Mouse (Mus musculus) midbrain, embryonic 16.5 days (tissue): ENCODE data around the gene Acsbg1. TPM values are rescaled to one million over a fixed set of nuclear protein-coding genes. Genes with fewer than 3 reads are reported as not detected.
A peak's percentile ranks its signal among the peaks of the same experiment; 100 is the strongest.

Experiments used
- ATAC-seq: fragments of 200-750 bp; cut with Nextera tagmentation; 2 replicates; pipeline ENCODE4 v1.8.0; 2017; ENCODE audit warnings: moderate TSS enrichment
- H3K27ac ChIP-seq: fragments of 300-500 bp; sonication (generic); 2 replicates; pipeline ENCODE4 v1.5.1; 2014; ENCODE audit warnings: mild to moderate bottlenecking, low read length, mixed read lengths
- H3K27me3 ChIP-seq: fragments of 300-500 bp; sonication (generic); 2 replicates; pipeline ENCODE4 v1.6.1; 2014; ENCODE audit warnings: low read depth, low read length, mixed read lengths; ENCODE audit not compliant: control insufficient read depth, insufficient read depth
- H3K36me3 ChIP-seq: fragments of 300-500 bp; sonication (generic); 2 replicates; pipeline ENCODE4 v1.6.1; 2014; ENCODE audit warnings: mild to moderate bottlenecking, low read length, moderate library complexity, mixed read lengths; ENCODE audit not compliant: control insufficient read depth, insufficient read depth
- H3K4me1 ChIP-seq: fragments of 300-500 bp; sonication (generic); 2 replicates; pipeline ENCODE4 v1.6.1; 2014; ENCODE audit warnings: mild to moderate bottlenecking, low read length, mixed read lengths; ENCODE audit not compliant: control insufficient read depth, insufficient read depth
- H3K4me2 ChIP-seq: fragments of 300-500 bp; sonication (generic); 2 replicates; pipeline ENCODE4 v1.6.1; 2014; ENCODE audit warnings: mild to moderate bottlenecking, low read length, mixed read lengths
- H3K4me3 ChIP-seq: fragments of 300-500 bp; sonication (generic); 2 replicates; pipeline ENCODE4 v1.5.1; 2014; ENCODE audit warnings: low read depth, mild to moderate bottlenecking, low read length, moderate library complexity, mixed read lengths
- H3K9ac ChIP-seq: fragments of 300-500 bp; sonication (generic); 2 replicates; pipeline ENCODE4 v1.6.1; 2014; ENCODE audit warnings: low read depth, low read length, mixed read lengths
- H3K9me3 ChIP-seq: fragments of 300-500 bp; sonication (generic); replicated peaks from 2 replicates; pipeline ENCODE4 v1.6.1; 2014; ENCODE audit warnings: mild to moderate bottlenecking, low read length, mixed read lengths; ENCODE audit not compliant: control insufficient read depth, poor library complexity, severe bottlenecking
- WGBS: fragments of 180-500 bp; shearing (Covaris S2); extraction: QIAGEN DNeasy Blood & Tissue Kit; methylation state at CpG from one replicate; pipeline ENCODE4 v1.1.7; 2014; 5-methylcytosine and 5-hydroxymethylcytosine counted together
- polyA plus RNA-seq: library from polyadenylated mRNA; unstranded; fragments of >200 nt; fragmentation: Nextera tagmentation; extraction: Ambion mirVana; gene quantifications from 2 replicates; pipeline ENCODE4 v1.2.1, GENCODE M21; 2015

The Acsbg1 gene
- polyA plus RNA-seq, 1 experiment from 2014 or later: 33.4 TPM

DNA sequence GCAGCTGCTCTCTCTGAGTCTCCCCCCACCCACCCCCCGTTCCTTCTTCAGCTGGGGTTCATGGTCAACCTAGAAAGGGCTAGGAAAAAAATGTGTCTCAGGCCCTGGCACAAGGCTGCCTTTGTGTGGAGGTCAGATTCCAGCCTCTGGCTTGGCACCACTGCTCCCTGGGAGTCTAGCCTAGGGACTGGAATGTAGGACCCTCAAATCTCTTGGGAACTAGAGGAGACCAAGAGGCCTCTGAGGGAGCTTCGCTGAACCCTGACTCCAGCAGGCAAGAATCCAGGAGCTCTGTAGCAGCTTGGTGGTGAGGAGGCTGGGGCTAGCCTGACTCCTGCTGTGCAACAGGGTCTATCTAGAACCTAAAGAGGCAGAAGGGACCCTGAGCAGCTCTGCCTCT is 22.5 kb downstream of the Acsbg1 start:
- Histone ChIP-seq H3K4me3 (no peak overlapping the region), H3K36me3 (no peaks in the 10 kb centered on the region), H3K27ac (no peak overlapping the region), H3K4me2 (no peak overlapping the region), H3K4me1 (no peaks in the 10 kb centered on the region), H3K9me3 (no peaks in the 10 kb centered on the region), H3K9ac (no peak overlapping the region), H3K27me3 (no peaks in the 10 kb centered on the region)
- WGBS: 77% methylated on average over 2 of the region's 2 CpGs
- ATAC-seq: no peak

DNA sequence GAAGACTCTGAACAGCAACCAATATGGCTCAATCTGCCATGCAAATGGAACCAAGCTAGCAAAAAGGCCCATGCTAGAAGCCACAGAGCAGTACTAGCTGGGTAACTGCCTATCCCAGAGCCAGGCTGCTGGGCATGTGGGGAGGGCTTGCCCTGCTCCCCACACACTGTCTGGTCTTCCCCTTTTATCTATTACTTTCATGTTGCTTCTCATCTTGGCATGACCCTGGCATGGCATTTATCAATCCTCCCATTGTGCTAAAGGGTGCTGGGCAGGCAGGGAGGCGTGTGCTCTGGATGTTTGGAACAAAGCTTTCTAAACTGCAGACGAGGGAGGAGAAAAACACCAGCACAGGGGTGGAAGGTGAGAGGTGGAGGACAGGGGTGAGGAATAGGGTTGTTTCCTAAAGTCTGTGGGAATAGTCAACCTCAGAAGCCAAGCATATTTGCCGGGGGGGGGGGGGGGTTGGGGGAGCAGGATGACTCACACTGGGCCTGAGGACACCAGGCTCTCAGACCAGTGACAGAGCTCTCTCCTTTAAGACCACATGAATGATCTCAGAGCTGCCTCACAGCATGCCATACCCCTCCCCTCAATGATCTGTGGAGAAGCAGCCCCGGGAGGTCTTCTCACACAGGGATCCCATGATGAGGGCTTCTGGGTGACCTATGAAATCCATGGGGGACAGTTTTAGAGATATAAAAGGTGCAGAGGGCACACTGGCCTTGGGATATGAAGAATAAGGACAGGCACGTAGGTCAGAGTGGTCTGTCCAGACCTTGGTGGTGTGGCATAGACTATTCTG is 24.0 kb downstream of the Acsbg1 start:
- no peak for ATAC-seq
- H3K27me3 ChIP-seq: no peaks in the 10 kb centered on the region
- no peaks in the 10 kb centered on the region for H3K36me3 ChIP-seq
- no peak overlapping the region for H3K9ac ChIP-seq
- no peak overlapping the region for H3K4me3 ChIP-seq
- no peaks in the 10 kb centered on the region for H3K4me1 ChIP-seq
- no peak overlapping the region for H3K27ac ChIP-seq
- no peak overlapping the region for H3K4me2 ChIP-seq
- H3K9me3 ChIP-seq: no peaks in the 10 kb centered on the region
- WGBS: 59% methylated on average over 4 of the region's 5 CpGs

DNA sequence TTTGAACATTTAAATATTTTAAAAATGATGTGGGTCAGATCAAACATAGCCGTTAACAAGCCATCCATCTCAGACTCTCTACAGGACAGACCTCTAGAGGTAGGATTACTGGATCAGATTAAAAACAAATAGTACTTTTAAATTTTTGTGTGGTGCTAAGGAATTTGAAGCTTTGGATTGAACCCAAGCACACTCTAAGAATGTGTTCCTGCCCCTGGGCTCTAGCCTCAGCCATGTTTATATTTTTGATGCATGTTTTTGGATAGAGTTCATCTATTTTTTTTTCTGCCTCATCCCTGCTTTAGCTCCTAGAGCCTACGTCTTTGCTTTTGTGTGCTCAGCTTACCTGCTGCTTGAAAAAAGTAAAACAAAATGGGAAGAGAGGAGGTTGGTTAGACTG is 28.3 kb downstream of the Acsbg1 start:
- Histone ChIP-seq H3K9me3 (no peaks in the 10 kb centered on the region), H3K9ac (no peak overlapping the region), H3K27me3 (no peaks in the 10 kb centered on the region), H3K4me3 (no peak overlapping the region), H3K27ac (no peak overlapping the region), H3K36me3 (no peaks in the 10 kb centered on the region), H3K4me2 (no peak overlapping the region), H3K4me1 (no peaks in the 10 kb centered on the region)
- 89% methylated on average over 2 of the region's 2 CpGs for WGBS
- ATAC-seq: no peak

DNA sequence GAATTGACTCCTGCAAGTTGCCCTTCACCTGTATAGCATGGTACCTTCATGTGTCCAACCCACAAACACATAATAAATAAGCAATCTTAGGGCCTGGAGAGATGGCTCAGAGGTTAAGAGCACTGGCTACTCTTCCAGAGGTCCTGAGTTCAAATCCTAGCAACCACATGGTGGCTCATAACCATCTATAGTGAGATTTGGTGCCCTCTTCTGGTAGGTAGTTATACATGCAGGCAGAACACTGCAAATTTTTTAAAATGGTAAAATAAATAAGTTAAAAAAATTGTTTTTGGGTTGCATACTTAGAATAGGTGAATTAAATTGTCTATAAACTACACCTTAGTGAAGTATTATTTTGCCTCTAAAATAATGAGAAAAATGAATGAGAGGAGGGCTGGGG is 30.8 kb downstream of the Acsbg1 start:
- no peak for ATAC-seq
- Histone ChIP-seq H3K36me3 (no peaks in the 10 kb centered on the region), H3K4me1 (no peaks in the 10 kb centered on the region), H3K4me3 (no peak overlapping the region), H3K9ac (no peak overlapping the region), H3K27me3 (no peaks in the 10 kb centered on the region), H3K9me3 (no peaks in the 10 kb centered on the region), H3K4me2 (no peak overlapping the region), H3K27ac (no peak overlapping the region)

DNA sequence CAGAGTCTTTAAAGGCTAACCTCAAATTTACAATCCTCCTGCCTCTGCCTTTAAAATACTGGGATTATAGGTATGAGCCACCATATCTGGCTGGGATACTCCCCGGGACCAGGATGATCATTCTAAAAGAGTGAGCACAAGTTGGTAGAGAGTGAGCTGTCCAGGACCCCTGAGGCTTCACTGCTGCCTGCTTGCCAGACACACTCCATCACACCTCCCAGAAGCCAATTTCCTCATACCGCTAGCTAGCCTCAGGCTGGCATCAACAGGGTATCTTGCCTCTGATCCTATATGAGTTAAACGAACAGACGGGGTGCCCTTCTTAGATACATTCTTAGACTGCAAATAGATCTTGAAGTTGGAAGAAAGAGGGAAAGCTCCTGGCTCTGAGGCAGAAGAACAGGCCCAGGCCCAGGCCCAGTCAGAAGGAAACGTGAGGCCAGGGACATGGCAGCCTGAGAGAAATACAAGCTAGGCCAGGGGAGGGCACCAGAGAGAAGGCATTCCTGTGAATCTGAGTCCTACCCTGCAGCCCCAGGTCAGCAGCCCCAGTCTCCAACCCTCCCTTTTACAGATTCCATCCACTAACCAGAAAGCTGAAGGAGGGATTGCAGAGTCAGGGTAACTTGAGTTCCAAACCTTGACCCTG is 31.9 kb downstream of the Acsbg1 start:
- H3K4me3 ChIP-seq: no peak overlapping the region
- 77% methylated on average over 5 of the region's 5 CpGs for WGBS
- no peaks in the 10 kb centered on the region for H3K9me3 ChIP-seq

DNA sequence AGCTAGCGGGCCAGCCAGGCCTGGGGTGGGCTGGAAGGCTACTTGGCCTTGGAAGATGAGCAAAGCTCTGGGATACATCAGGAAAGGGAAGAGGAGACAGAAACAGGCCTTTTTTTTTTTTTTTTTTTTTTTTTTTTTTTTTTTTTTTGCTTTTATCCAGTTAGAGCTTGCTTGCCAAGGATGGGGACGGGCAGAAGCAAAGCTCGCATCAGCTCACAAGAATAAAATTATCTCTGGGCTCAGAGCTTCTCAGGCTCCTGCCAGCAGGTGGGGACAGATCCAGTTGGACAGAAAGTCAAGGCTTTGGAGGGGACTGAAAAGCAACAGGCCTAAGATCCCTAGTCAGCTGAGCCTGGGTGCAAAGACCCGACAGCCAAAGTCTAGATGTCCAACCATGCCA is 32.9 kb downstream of the Acsbg1 start:
- no peaks in the 10 kb centered on the region for H3K4me1 ChIP-seq
- H3K27me3 ChIP-seq: no peaks in the 10 kb centered on the region
- H3K9me3 ChIP-seq: no peaks in the 10 kb centered on the region
- no peak overlapping the region for H3K4me2 ChIP-seq
- H3K4me3 ChIP-seq: no peak overlapping the region
- 77% methylated on average over 4 of the region's 4 CpGs for WGBS
- no peak for ATAC-seq
- H3K27ac ChIP-seq: no peak overlapping the region
- H3K9ac ChIP-seq: no peak overlapping the region
- no peaks in the 10 kb centered on the region for H3K36me3 ChIP-seq

More for the DNA sequence above, 31.9 kb downstream of the Acsbg1 start:
- no peak for ATAC-seq
- Histone ChIP-seq H3K4me1 (no peaks in the 10 kb centered on the region), H3K36me3 (no peaks in the 10 kb centered on the region), H3K27ac (no peak overlapping the region), H3K27me3 (no peaks in the 10 kb centered on the region), H3K4me2 (no peak overlapping the region), H3K9ac (no peak overlapping the region)

DNA sequence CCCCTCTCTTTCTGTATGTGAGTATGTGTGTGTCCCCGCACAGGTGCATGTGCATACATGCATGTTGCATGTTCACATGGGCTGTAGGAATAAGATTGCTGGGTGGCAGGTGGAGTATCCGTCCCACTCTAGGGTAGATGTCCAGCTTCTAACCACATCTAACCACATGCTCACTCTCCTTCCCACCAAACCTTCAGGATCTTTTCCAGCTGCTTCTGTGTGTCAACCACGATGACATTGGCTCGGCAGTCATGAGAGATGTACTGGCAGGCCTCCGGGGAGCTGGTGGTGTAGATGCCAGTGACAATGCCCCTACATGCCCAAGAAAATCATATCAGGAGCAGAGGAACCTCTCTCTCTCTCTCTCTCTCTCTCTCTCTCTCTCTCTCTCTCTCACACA is 34.4 kb downstream of the Acsbg1 start:
- no peak overlapping the region for H3K4me3 ChIP-seq
- no peak overlapping the region for H3K9ac ChIP-seq
- no peak for ATAC-seq
- no peaks in the 10 kb centered on the region for H3K4me1 ChIP-seq
- no peaks in the 10 kb centered on the region for H3K9me3 ChIP-seq
- H3K27ac ChIP-seq: no peak overlapping the region
- 100% methylated on average over 5 of the region's 5 CpGs for WGBS
- no peaks in the 10 kb centered on the region for H3K36me3 ChIP-seq
- no peak overlapping the region for H3K4me2 ChIP-seq
- no peaks in the 10 kb centered on the region for H3K27me3 ChIP-seq

DNA sequence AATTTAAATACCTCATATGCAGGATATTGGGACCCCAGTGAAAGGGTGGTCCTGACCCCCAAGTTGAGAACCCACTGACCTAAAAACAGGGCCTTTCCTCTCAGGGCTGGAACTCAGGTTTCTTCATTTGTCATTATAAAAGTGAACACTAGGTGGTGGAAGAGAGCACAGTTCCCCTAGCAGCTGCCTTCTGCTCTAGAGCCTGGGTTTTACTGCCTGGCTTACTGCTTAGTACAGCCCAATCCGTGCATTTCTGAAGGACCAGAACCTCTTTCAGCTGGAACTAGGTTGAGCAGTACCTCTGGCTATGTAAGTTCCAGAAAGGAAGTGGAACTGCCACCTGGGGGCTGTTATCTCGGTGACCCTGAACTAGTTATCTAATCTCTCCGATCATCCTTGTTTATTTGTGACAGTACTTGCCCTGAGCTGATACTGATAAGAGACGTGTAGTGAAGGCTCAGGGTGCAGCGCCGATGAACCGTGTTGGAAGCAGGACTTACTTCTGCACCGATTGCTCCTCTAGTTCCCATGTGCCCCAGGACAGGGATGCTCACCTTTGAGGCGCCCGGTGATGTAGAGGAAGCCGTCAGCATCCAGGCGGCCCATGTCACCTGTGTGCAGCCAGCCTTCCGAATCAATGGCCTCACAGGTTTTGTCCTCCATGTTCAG is 47.4 kb downstream of the Acsbg1 start:
- no peak overlapping the region for H3K4me2 ChIP-seq
- WGBS: 73% methylated on average over 13 of the region's 13 CpGs
- no peak overlapping the region for H3K4me3 ChIP-seq
- H3K9ac ChIP-seq: no peak overlapping the region
- H3K36me3 ChIP-seq: 0 out of 2 replicates have a peak, but pooled peaks cover 2% of the 10 kb centered on the region
- no peaks in the 10 kb centered on the region for H3K9me3 ChIP-seq
- no peak overlapping the region for H3K27ac ChIP-seq
- H3K4me1 ChIP-seq: no peaks in the 10 kb centered on the region
- no peaks in the 10 kb centered on the region for H3K27me3 ChIP-seq
- peak; percentile 72 for ATAC-seq

DNA sequence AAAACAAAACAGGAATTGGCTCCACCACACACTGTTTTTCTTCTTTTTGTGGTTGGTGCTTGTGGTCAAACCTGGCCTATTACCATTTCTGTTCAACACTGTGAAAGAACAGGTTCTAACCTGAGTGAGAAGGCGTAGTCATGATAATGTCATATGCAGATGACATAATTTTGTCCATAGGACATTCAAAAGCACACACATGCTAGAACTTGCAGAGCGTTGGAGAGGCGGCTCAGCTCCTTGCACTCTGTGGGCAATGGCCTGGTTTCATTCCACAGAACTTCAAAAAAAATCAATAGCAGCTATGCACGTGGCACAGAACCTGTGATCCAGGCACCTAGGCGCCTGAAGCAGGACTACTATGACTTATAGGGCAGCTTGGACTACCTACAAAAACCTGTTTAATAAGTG is 48.9 kb downstream of the Acsbg1 start:
- Histone ChIP-seq H3K9me3 (no peaks in the 10 kb centered on the region), H3K4me2 (no peak overlapping the region), H3K27ac (no peak overlapping the region), H3K4me3 (no peak overlapping the region), H3K36me3 (0 out of 2 replicates have a peak, but pooled peaks cover 2% of the 10 kb centered on the region), H3K4me1 (no peaks in the 10 kb centered on the region), H3K9ac (no peak overlapping the region), H3K27me3 (no peaks in the 10 kb centered on the region)
- ATAC-seq: no peak
- 85% methylated on average over 5 of the region's 5 CpGs for WGBS
